Mouse (Mus musculus) hindbrain, postnatal 0 days (tissue): ENCODE results near the gene 4930404H24Rik. TPM values are rescaled to one million over a fixed set of nuclear protein-coding genes. Genes with fewer than 3 reads are reported as not detected.

Source experiments
- ATAC-seq: fragments of 200-750 bp; cut with Nextera tagmentation; 2 replicates; pipeline ENCODE4 v1.8.0; 2017; ENCODE audit warnings: mild to moderate bottlenecking, moderate TSS enrichment, moderate library complexity
- DNase-seq: peaks from one replicate; pipeline ENCODE4 v3.0.0-alpha.2; 2015; ENCODE audit warnings: low spot score
- H3K27ac ChIP-seq: fragments of 300-500 bp; sonication (generic); 2 replicates; pipeline ENCODE4 v1.5.1; 2014; ENCODE audit warnings: mild to moderate bottlenecking
- H3K27me3 ChIP-seq: fragments of 300-500 bp; sonication (generic); 2 replicates; pipeline ENCODE4 v1.6.1; 2014; ENCODE audit warnings: low read length, mixed read lengths; ENCODE audit not compliant: insufficient read depth
- H3K36me3 ChIP-seq: fragments of 300-500 bp; sonication (generic); 2 replicates; pipeline ENCODE4 v1.6.1; 2014; ENCODE audit warnings: low read length, mixed read lengths; ENCODE audit not compliant: insufficient read depth
- H3K4me1 ChIP-seq: fragments of 300-500 bp; sonication (generic); 2 replicates; pipeline ENCODE4 v1.6.1; 2014; ENCODE audit warnings: antibody characterized with exemption, low read length, mixed read lengths; ENCODE audit not compliant: insufficient read depth
- H3K4me2 ChIP-seq: fragments of 300-500 bp; sonication (generic); 2 replicates; pipeline ENCODE4 v1.6.1; 2014; ENCODE audit warnings: low read depth, mild to moderate bottlenecking, low read length, moderate library complexity, mixed read lengths
- H3K4me3 ChIP-seq: fragments of 300-500 bp; sonication (generic); 2 replicates; pipeline ENCODE4 v1.5.1; 2014; ENCODE audit warnings: low read length
- H3K9ac ChIP-seq: fragments of 300-500 bp; sonication (generic); replicated peaks from 2 replicates; pipeline ENCODE4 v1.6.1; 2014; ENCODE audit warnings: mild to moderate bottlenecking, low read length, moderate library complexity, mixed read lengths
- H3K9me3 ChIP-seq: fragments of 300-500 bp; sonication (generic); 2 replicates; pipeline ENCODE4 v1.6.1; 2016; ENCODE audit warnings: low read length, mixed read lengths
- CTCF ChIP-seq: IDR thresholded peaks from 2 replicates; pipeline ENCODE4 v1.5.1; 2016; ENCODE audit warnings: antibody characterized with exemption, control low read depth, low read depth
- WGBS: fragments of 180-500 bp; shearing (Covaris S2); extraction: QIAGEN DNeasy Blood & Tissue Kit; methylation state at CpG from one replicate; pipeline ENCODE4 v1.1.7; 2014; 5-methylcytosine and 5-hydroxymethylcytosine counted together
- polyA plus RNA-seq: library from polyadenylated mRNA; unstranded; fragments of >200 nt; fragmentation: Nextera tagmentation; extraction: Ambion mirVana; gene quantifications from 2 replicates; pipeline ENCODE4 v1.2.1, GENCODE M21; 2015
- total RNA-seq: library from RNA; depleted of rRNA; stranded (reverse); fragments of >200 nt; gene quantifications from 2 replicates; pipeline ENCODE4 v1.2.3, GENCODE M21; 2014

Gene 4930404H24Rik
- total and polyA plus RNA-seq, 2 experiments from 2014 or later: not detected

- H3K4me2 ChIP-seq: no peak overlapping the region
Observed at GRCm38 (mm10) chr2:153513983-153514382, 21.4 kb downstream of the 4930404H24Rik start.

DNA sequence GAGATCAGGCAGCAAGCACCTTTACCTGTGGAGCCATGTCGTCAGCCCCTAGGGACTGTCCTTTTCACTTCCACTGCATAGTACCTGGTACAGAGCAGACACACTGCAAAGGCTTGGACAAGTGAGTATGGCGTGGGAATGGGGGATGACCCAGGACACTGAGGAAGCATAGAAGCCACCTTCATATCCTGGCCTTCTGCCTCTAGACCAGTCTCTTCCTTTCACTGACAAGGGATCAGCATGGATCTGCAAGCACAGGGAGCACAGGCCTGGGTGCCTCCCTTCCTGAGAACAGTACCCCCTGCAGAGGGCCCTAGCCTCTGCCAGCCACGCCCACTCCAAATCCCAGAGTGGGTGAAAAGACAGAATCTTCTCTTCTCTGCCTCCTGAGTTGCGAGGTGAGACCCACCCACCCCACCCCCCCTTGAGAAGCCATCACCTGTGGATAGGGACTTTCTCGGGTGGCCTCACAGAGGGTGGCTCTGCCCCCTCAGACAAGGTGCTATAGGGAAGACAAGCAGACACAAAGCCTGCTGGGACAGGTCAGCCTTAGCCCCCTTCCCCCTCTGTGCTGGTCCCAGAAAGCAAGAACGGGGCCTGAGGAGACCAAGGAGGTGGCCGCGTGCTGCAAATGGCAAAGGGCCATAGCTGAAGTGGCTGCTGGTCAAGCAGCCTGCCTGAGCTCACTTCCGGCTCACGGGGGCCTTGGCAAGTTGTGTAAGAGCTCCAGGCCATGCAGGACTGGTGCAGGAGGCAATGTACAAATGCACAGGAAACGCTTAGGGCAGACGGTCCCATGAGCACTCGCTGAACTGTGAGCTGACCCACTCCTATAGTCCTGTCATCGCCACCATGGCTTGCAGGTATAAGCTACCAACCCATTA lies 22.1 kb downstream of the 4930404H24Rik start:
- WGBS: 76% methylated on average over 14 of the region's 14 CpGs
- DNase-seq (no peak), ATAC-seq (no peak)
- Histone ChIP-seq H3K27me3 (no peaks in the 10 kb centered on the region), H3K36me3 (no peaks in the 10 kb centered on the region), H3K9me3 (no peaks in the 10 kb centered on the region), H3K4me1 (peaks cover 12% of the 10 kb centered on the region), H3K4me3 (no peak overlapping the region), H3K9ac (no peak overlapping the region), H3K4me2 (no peak overlapping the region), H3K27ac (no peak overlapping the region)
- no peak for TF ChIP-seq CTCF

More at GRCm38 (mm10) chr2:153513983-153514382, 21.4 kb downstream of the 4930404H24Rik start:
- H3K27ac ChIP-seq: no peak overlapping the region
- no peak overlapping the region for H3K4me3 ChIP-seq
- TF ChIP-seq CTCF: no peak
- peaks cover 19% of the 10 kb centered on the region for H3K4me1 ChIP-seq
- ATAC-seq (no peak), DNase-seq (no peak)
- WGBS: 77% methylated on average over 3 of the region's 3 CpGs
- no peaks in the 10 kb centered on the region for H3K9me3 ChIP-seq
- H3K36me3 ChIP-seq: no peaks in the 10 kb centered on the region
- H3K9ac ChIP-seq: no peak overlapping the region
- H3K27me3 ChIP-seq: no peaks in the 10 kb centered on the region

- H3K4me3 ChIP-seq: no peak overlapping the region
- no peaks in the 10 kb centered on the region for H3K36me3 ChIP-seq
- TF ChIP-seq CTCF: peak; percentile 47
- DNase-seq (peak; percentile 43), ATAC-seq (peak; percentile 15; the same call in 1 of the 2 replicates)
- 0 out of 2 replicates have a peak overlapping the region, but pooled peaks have one; percentile 7 for H3K27ac ChIP-seq
- no peak overlapping the region for H3K4me2 ChIP-seq
- peaks cover 10% of the 10 kb centered on the region; the same call in 1 of the 2 replicates for H3K4me1 ChIP-seq
- H3K27me3 ChIP-seq: no peaks in the 10 kb centered on the region
- no peak overlapping the region for H3K9ac ChIP-seq
- H3K9me3 ChIP-seq: no peaks in the 10 kb centered on the region
- WGBS: 77% methylated on average over 6 of the region's 6 CpGs
Observed at GRCm38 (mm10) chr2:153515582-153515981, 23.0 kb downstream of the 4930404H24Rik start.

GRCm38 (mm10) chr2:153516961-153517360 lies 24.4 kb downstream of the 4930404H24Rik start:
- no peak for ATAC-seq
- Histone ChIP-seq H3K4me2 (no peak overlapping the region), H3K4me1 (peaks cover 7% of the 10 kb centered on the region; the same call in 1 of the 2 replicates), H3K27me3 (no peaks in the 10 kb centered on the region), H3K9me3 (no peaks in the 10 kb centered on the region), H3K9ac (no peak overlapping the region), H3K4me3 (no peak overlapping the region), H3K27ac (no peak overlapping the region), H3K36me3 (no peaks in the 10 kb centered on the region)
- peak; percentile 44; the same call in 1 of the 2 replicates for TF ChIP-seq CTCF
- peak; percentile 31 for DNase-seq
- 58% methylated on average over 4 of the region's 4 CpGs for WGBS

GRCm38 (mm10) chr2:153520057-153520456 lies 27.5 kb downstream of the 4930404H24Rik start:
- H3K27me3 ChIP-seq: no peaks in the 10 kb centered on the region
- TF ChIP-seq CTCF: no peak
- DNase-seq (no peak), ATAC-seq (no peak)
- 73% methylated on average over 9 of the region's 9 CpGs for WGBS
- H3K4me1 ChIP-seq: peaks cover 7% of the 10 kb centered on the region
- H3K9me3 ChIP-seq: no peaks in the 10 kb centered on the region
- no peak overlapping the region for H3K9ac ChIP-seq
- no peak overlapping the region for H3K27ac ChIP-seq
- H3K36me3 ChIP-seq: no peaks in the 10 kb centered on the region
- no peak overlapping the region for H3K4me3 ChIP-seq
- H3K4me2 ChIP-seq: no peak overlapping the region

GRCm38 (mm10) chr2:153522270-153522669 lies 29.7 kb downstream of the 4930404H24Rik start:
- Histone ChIP-seq H3K4me3 (no peak overlapping the region), H3K4me2 (no peak overlapping the region), H3K27me3 (no peaks in the 10 kb centered on the region), H3K9me3 (no peaks in the 10 kb centered on the region), H3K36me3 (no peaks in the 10 kb centered on the region), H3K27ac (no peak overlapping the region), H3K4me1 (peaks cover 12% of the 10 kb centered on the region; the same call in 1 of the 2 replicates), H3K9ac (no peak overlapping the region)
- TF ChIP-seq CTCF: no peak
- WGBS: 28% methylated on average over 4 of the region's 4 CpGs
- DNase-seq (no peak), ATAC-seq (no peak)

DNA sequence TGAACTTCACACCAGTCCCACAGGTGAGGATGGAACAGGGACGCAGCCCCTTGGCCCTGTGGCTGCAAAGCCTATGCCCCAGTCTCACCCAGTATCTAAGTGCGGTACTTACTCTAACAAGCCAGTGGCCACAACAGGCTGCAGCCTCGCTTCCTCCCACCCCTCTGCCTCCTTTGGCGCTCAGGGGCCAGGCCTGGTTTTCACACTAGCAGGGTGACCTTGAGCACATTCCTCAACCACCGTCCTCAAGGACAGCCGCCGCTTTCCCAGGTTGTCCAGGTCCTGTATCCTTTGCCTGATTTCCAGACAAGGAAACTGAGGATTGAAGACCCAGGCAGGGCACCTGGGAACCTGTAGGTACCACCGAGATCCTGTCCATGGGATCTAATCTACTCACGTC lies 30.6 kb downstream of the 4930404H24Rik start:
- no peak overlapping the region for H3K4me2 ChIP-seq
- DNase-seq (no peak), ATAC-seq (no peak)
- peaks cover 15% of the 10 kb centered on the region; the same call in 1 of the 2 replicates for H3K4me1 ChIP-seq
- no peaks in the 10 kb centered on the region for H3K36me3 ChIP-seq
- no peaks in the 10 kb centered on the region for H3K27me3 ChIP-seq
- no peaks in the 10 kb centered on the region for H3K9me3 ChIP-seq
- TF ChIP-seq CTCF: no peak
- H3K9ac ChIP-seq: no peak overlapping the region
- WGBS: 78% methylated on average over 9 of the region's 9 CpGs
- H3K4me3 ChIP-seq: no peak overlapping the region
- no peak overlapping the region for H3K27ac ChIP-seq
